Mouse (Mus musculus): ENCODE measurements around the gene Sos2. TPM values are rescaled to one million over a fixed set of nuclear protein-coding genes. Genes with fewer than 3 reads are reported as not detected.

The Sos2 gene
- total and polyA plus RNA-seq, 3 experiments: 9.8 to 17.8 TPM; not detected in 1

- no peak for DNase-seq (ENCODE audit: low read depth, low spot score)
- H3K27ac ChIP-seq (ENCODE audit: control insufficient read depth, low read depth, low read length): peak overlapping the region; percentile 74
Observed at GRCm38 (mm10) chr12:69583270-69583629, 98.4 kb downstream of the Sos2 start.

GRCm38 (mm10) chr12:69582613-69583269 lies 98.9 kb downstream of the Sos2 start, which contains the start of gene Vcpkmt:
Gene Vcpkmt (minus strand): TSS chr12:69583028.
- DNase-seq (ENCODE audit: low read depth, low spot score): peak; percentile 94
- Histone ChIP-seq H3K79me2 (ENCODE audit: control insufficient read depth, insufficient read depth, low read length, poor library complexity) (peaks cover 19% of the 10 kb centered on the region), H3K9me3 (replicated peaks; ENCODE audit: insufficient read depth, low read length) (no peaks in the 10 kb centered on the region), H3K27ac (ENCODE audit: control insufficient read depth, low read depth, low read length) (peak within 1 kb of the TSS; percentile 81), H3K27me3 (ENCODE audit: control insufficient read depth in 1 of 2, insufficient read depth in 2 of 2, low read length in 2 of 2) (no peaks in the 10 kb centered on the region), H3K36me3 (ENCODE audit: control insufficient read depth in 1 of 2, insufficient read depth in 2 of 2, low read length in 2 of 2) (peaks cover 8 to 18% of the 10 kb centered on the region in 2 experiments), H3K9ac (ENCODE audit: control insufficient read depth, low read depth, low read length, poor library complexity, severe bottlenecking) (peak within 1 kb of the TSS; percentile 99), H3K4me3 (ENCODE audit: control insufficient read depth in 1 of 2, insufficient read depth in 1 of 2, low read depth in 2 of 2, low read length in 2 of 2) (peak within 1 kb of the TSS; percentile 93 to 99), H3K4me1 (ENCODE audit: control insufficient read depth in 1 of 2, insufficient read depth in 2 of 2, low read length in 2 of 2) (peaks cover 4 to 7% of the 10 kb centered on the region in 2 experiments; a peak in 3 of 4 replicates)
- no peak; the same call in 1 of the 2 replicates for TF ChIP-seq CHD1 (IDR thresholded peaks at IDR 0.05; ENCODE audit: low read depth, low read length)
- TF ChIP-seq GABPA (IDR thresholded peaks at IDR 0.05; ENCODE audit: low read depth, low read length): no peak
- no peak for TF ChIP-seq ZKSCAN1 (IDR thresholded peaks at IDR 0.05; ENCODE audit: low read depth, low read length)
- TF ChIP-seq TAL1 (IDR thresholded peaks at IDR 0.05; ENCODE audit: low read length): 0 out of 2 replicates have a peak, but pooled peaks have one; percentile 11
- TF ChIP-seq BHLHE40 (IDR thresholded peaks at IDR 0.05; ENCODE audit: borderline replicate concordance, low read depth, low read length): no peak
- no peak for TF ChIP-seq USF2 (IDR thresholded peaks at IDR 0.05; ENCODE audit: borderline replicate concordance in 1 of 2, insufficient read depth in 1 of 2, low read depth in 1 of 2, low read length in 2 of 2)
- TF ChIP-seq NRF1 (IDR thresholded peaks at IDR 0.05; ENCODE audit: insufficient read depth, low read depth, low read length, poor library complexity, severe bottlenecking): peak; percentile 89
- TF ChIP-seq POLR2AphosphoS5 (IDR thresholded peaks at IDR 0.05; ENCODE audit: borderline replicate concordance, low read depth, low read length): no peak
- TF ChIP-seq ZNF384 (IDR thresholded peaks at IDR 0.05; ENCODE audit: low read depth, low read length): 0 out of 2 replicates have a peak, but pooled peaks have one; percentile 18
- no peak for TF ChIP-seq MEF2A (IDR thresholded peaks at IDR 0.05; ENCODE audit: extremely low read depth, insufficient replicate concordance, low read depth, low read length, poor library complexity, severe bottlenecking)
- 0 out of 4 replicates have a peak, but pooled peaks of 1 of the 2 experiments have one; percentile 30 for TF ChIP-seq EP300 (IDR thresholded peaks at IDR 0.05; ENCODE audit: low read depth in 1 of 2, low read length in 2 of 2)
- TF ChIP-seq CHD2 (IDR thresholded peaks at IDR 0.05; ENCODE audit: low read length): no peak
- peak; percentile 99 for TF ChIP-seq POLR2AphosphoS2 (IDR thresholded peaks at IDR 0.05; ENCODE audit: low read length)
- peak; percentile 84 for TF ChIP-seq MYC (IDR thresholded peaks at IDR 0.05; ENCODE audit: low read depth, low read length)
- TF ChIP-seq SIN3A (IDR thresholded peaks at IDR 0.05; ENCODE audit: low read length): peak; percentile 94
- peak; percentile 71 for TF ChIP-seq TCF12 (IDR thresholded peaks at IDR 0.05; ENCODE audit: low read depth, low read length)
- TF ChIP-seq GATA1 (IDR thresholded peaks at IDR 0.05; ENCODE audit: low read depth, low read length): no peak
- no peak for TF ChIP-seq MYB (IDR thresholded peaks at IDR 0.05; ENCODE audit: low read depth, low read length)
- peak; percentile 86 for TF ChIP-seq MAX (IDR thresholded peaks at IDR 0.05; ENCODE audit: low read length)
- TF ChIP-seq MXI1 (IDR thresholded peaks at IDR 0.05; ENCODE audit: low read depth, low read length): peak; percentile 93
- peak; percentile 52; the same call in 1 of the 2 replicates for TF ChIP-seq E2F4 (IDR thresholded peaks at IDR 0.05; ENCODE audit: borderline replicate concordance, low read depth, low read length)
- TF ChIP-seq CTCF (IDR thresholded peaks at IDR 0.05 in 2 of 3, conservative IDR thresholded peaks at IDR 0.05 in 1 of 3; ENCODE audit: control insufficient read depth in 1 of 3, insufficient read depth in 1 of 3, low read depth in 2 of 3, low read length in 3 of 3, poor library complexity in 1 of 3, severe bottlenecking in 1 of 3): no peak

More at GRCm38 (mm10) chr12:69583270-69583629, 98.4 kb downstream of the Sos2 start:
- peaks cover 8 to 18% of the 10 kb centered on the region in 2 experiments for H3K36me3 ChIP-seq (ENCODE audit: control insufficient read depth in 1 of 2, insufficient read depth in 2 of 2, low read length in 2 of 2)
- TF ChIP-seq SMC3 (IDR thresholded peaks at IDR 0.05; ENCODE audit: low read depth, low read length) (no peak), MXI1 (IDR thresholded peaks at IDR 0.05; ENCODE audit: low read depth, low read length) (no peak; the same call in 1 of the 2 replicates), SIN3A (IDR thresholded peaks at IDR 0.05; ENCODE audit: low read length) (no peak), TBP (IDR thresholded peaks at IDR 0.05; ENCODE audit: low read depth, low read length) (no peak), ZKSCAN1 (IDR thresholded peaks at IDR 0.05; ENCODE audit: low read depth, low read length) (no peak), MAFK (IDR thresholded peaks at IDR 0.05; ENCODE audit: borderline replicate concordance, low read depth, low read length) (no peak), CTCF (IDR thresholded peaks at IDR 0.05 in 2 of 3, conservative IDR thresholded peaks at IDR 0.05 in 1 of 3; ENCODE audit: control insufficient read depth in 1 of 3, insufficient read depth in 1 of 3, low read depth in 2 of 3, low read length in 3 of 3, poor library complexity in 1 of 3, severe bottlenecking in 1 of 3) (no peak), KAT2A (conservative IDR thresholded peaks at IDR 0.05; ENCODE audit: low read depth, low read length) (no peak), USF1 (IDR thresholded peaks at IDR 0.05; ENCODE audit: low read depth, low read length) (no peak), CHD1 (IDR thresholded peaks at IDR 0.05; ENCODE audit: low read depth, low read length) (no peak), POLR2AphosphoS5 (IDR thresholded peaks at IDR 0.05; ENCODE audit: borderline replicate concordance, low read depth, low read length) (no peak), CHD2 (IDR thresholded peaks at IDR 0.05; ENCODE audit: low read length) (no peak), ZMIZ1 (IDR thresholded peaks at IDR 0.05; ENCODE audit: low read depth, low read length) (no peak), USF2 (IDR thresholded peaks at IDR 0.05; ENCODE audit: borderline replicate concordance in 1 of 2, insufficient read depth in 1 of 2, low read depth in 1 of 2, low read length in 2 of 2) (no peak), HCFC1 (IDR thresholded peaks at IDR 0.05; ENCODE audit: low read depth, low read length) (no peak), GATA1 (IDR thresholded peaks at IDR 0.05; ENCODE audit: low read depth, low read length) (no peak), NRF1 (IDR thresholded peaks at IDR 0.05; ENCODE audit: insufficient read depth, low read depth, low read length, poor library complexity, severe bottlenecking) (no peak), RCOR1 (IDR thresholded peaks at IDR 0.05; ENCODE audit: low read depth, low read length) (no peak), ETS1 (IDR thresholded peaks at IDR 0.05; ENCODE audit: low read depth, low read length) (no peak)
- H3K9ac ChIP-seq (ENCODE audit: control insufficient read depth, low read depth, low read length, poor library complexity, severe bottlenecking): peak overlapping the region; percentile 66
- H3K4me1 ChIP-seq (ENCODE audit: control insufficient read depth in 1 of 2, insufficient read depth in 2 of 2, low read length in 2 of 2): peaks cover 4 to 7% of the 10 kb centered on the region in 2 experiments; a peak in 3 of 4 replicates
- H3K27me3 ChIP-seq (ENCODE audit: control insufficient read depth in 1 of 2, insufficient read depth in 2 of 2, low read length in 2 of 2): no peaks in the 10 kb centered on the region
- peak overlapping the region; percentile 36 to 55 for H3K4me3 ChIP-seq (ENCODE audit: control insufficient read depth in 1 of 2, insufficient read depth in 1 of 2, low read depth in 2 of 2, low read length in 2 of 2)
- peaks cover 19% of the 10 kb centered on the region for H3K79me2 ChIP-seq (ENCODE audit: control insufficient read depth, insufficient read depth, low read length, poor library complexity)
- H3K9me3 ChIP-seq (replicated peaks; ENCODE audit: insufficient read depth, low read length): no peaks in the 10 kb centered on the region
